Mouse (Mus musculus) retina, postnatal 7 days (tissue): ENCODE measurements around the gene Pla2g4c.
"Not testable (repeated sequence)": the region's sequence is repeated elsewhere in the genome, so short reads cannot be mapped to it uniquely, and the experiment has no call there.

Experiments used
- DNase-seq: peaks from one replicate; pipeline ENCODE4 v3.0.0-alpha.2; 2012; ENCODE audit warnings: low read depth, low spot score

The Pla2g4c gene

GRCm38 (mm10) chr7:13324316-13324715 is at the start of gene Pla2g4c:
Gene Pla2g4c, plus strand, starts transcription at chr7:13324655.
- no peak for DNase-seq

DNA sequence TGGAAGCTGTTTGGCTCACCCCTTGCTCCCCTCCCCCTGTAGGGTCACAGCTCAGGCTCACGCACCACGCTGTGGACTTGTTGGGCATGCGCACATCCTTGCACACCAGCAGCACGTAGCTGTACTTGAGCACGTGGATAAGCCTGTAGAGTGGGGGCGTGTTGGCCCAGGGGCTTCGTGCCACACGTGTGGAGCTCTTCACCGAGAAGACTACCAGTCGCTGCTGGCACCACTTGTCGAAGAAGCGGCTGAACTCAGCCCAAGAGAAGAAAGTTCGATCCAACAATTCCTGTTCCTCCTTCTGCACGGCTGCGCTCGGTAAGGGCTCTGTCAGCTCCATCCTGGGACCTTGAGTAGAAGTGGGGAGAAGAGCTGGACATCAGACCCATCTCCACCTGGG is 47.4 kb upstream of the Pla2g4c start, which contains the start of gene Lig1:
TSS of gene Lig1 (plus strand) at position 203 of the 400 bp plus-strand sequence.
- no peak for DNase-seq

DNA sequence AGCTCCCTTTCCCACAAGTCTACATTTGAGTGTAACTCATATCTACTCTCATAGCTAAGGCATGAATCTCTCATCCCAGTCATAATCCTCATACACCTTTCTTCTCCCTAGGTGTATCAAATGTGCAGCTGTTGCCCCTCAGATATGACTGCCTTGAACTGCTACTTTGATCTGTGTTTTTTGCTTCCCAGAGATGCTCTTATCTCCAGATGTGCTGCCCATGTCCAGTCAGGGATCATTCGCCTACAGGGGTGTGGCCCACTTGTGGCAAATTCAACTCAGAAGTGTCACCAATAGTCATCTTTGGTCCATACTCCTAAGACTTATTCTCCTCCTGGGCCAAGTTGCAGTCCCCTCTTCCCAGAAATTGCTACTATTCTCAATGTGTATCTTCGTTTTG is 46.6 kb upstream of the Pla2g4c start:
- DNase-seq = no peak

- peak; percentile 88 for DNase-seq
Measured at GRCm38 (mm10) chr7:13278308-13278891, 46.1 kb upstream of the Pla2g4c start, which contains the start of gene Zswim9. Gene Zswim9, minus strand, starts transcription at chr7:13278721.

DNA sequence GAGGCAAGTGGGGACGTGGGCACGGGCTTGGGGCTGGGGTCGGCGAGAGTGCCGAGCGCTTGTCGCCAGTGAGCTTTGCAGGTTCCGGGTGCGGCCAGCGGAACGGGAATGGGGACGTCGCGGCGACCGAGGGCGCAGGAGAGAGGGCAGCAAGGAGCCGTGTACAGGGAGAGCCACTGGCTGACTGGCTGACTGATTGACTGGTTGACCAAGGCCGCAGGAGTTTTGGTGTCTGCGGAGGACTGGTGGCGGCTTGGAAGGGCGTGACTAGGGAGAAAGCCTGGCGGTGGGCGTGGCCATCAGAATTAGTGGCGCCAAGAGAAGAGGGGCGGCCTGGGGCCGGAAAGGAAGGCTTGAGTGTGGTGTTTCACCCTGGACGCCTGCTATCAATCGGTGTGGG is 45.5 kb upstream of the Pla2g4c start:
- DNase-seq = not testable (repeated sequence)

- DNase-seq = peak; percentile 40
Measured at GRCm38 (mm10) chr7:13288621-13289020, 35.8 kb upstream of the Pla2g4c start.

DNA sequence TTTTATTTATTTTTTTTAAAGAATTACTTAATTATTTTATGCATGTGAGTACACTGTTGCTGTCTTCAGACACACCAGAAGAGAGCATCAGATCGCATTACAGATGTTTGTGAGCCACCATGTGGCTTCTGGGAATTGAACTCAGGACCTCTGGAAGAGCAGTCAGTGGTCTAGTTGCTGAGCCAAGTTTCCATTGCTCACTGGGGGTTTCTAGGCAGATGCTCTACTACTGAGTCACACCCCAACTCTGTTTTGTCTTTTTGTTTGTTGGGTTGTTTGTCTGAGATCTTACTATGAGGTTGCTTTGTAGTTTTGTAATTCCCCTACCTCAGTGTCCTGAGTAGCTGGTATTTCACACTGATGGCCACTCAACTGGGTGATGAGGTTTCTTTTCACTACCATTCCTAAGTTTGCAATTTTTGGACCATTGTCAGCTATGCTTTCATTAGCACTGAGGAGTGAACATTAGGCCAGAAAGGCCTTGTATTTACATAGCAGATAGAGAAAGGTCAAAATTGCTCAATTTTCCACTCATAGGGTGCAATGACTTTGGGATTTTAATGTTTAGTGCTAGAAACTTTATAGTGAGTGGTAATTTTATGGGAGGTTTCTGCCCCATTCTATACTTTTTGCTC is 34.3 kb upstream of the Pla2g4c start:
- no peak for DNase-seq

- DNase-seq = no peak
Measured at GRCm38 (mm10) chr7:13291370-13291769, 33.1 kb upstream of the Pla2g4c start.

GRCm38 (mm10) chr7:13293878-13294855 is 30.3 kb upstream of the Pla2g4c start:
- DNase-seq = no peak

DNA sequence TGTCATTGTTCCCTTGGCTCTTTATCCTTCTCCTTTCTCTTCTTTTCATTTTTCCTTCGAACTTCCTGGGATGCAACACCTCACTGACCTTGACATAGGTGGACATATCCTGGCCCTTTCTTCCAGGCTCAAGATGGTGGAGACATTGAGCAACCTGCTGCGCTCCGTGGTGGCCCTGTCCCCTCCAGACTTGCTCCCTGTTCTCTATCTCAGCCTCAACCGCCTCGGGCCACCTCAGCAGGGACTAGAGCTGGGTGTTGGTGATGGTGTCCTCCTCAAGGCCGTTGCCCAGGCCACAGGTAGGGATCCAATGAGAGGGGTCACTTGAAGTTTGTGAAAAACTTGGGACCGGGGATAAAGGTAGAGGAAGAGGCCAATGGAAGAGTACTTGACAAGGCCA is 29.2 kb upstream of the Pla2g4c start:
- DNase-seq = no peak

GRCm38 (mm10) chr7:13297636-13298035 is 26.8 kb upstream of the Pla2g4c start:
- no peak for DNase-seq

GRCm38 (mm10) chr7:13298821-13299220 is 25.6 kb upstream of the Pla2g4c start:
- no peak for DNase-seq

- DNase-seq = no peak
Measured at GRCm38 (mm10) chr7:13301643-13302042, 22.8 kb upstream of the Pla2g4c start.

- no peak for DNase-seq
Measured at GRCm38 (mm10) chr7:13302780-13303179, 21.7 kb upstream of the Pla2g4c start.

DNA sequence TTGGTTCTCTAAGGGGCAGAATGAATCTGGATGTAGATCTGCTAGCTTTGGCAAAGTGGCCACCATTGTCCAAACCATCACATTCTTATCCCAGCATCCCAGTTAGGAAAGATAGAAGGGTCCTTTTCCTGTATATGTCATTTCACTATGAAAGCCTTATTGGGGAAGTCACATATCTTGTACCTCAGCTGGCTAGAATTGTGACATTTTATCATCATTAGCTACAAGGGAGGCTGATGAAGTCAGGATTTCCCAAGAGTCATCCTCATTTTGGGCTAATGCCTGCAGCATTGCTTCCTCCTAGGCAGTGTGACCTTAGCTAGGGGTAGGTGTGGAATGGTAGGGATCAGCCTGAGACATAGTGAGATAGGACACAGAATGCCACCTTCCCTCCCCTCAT is 21.1 kb upstream of the Pla2g4c start:
- no peak for DNase-seq

- DNase-seq = no peak
Measured at GRCm38 (mm10) chr7:13309407-13309806, 15.0 kb upstream of the Pla2g4c start.

- no peak for DNase-seq
Measured at GRCm38 (mm10) chr7:13310493-13311199, 13.8 kb upstream of the Pla2g4c start.

- DNase-seq = no peak
Measured at GRCm38 (mm10) chr7:13311401-13311800, 13.1 kb upstream of the Pla2g4c start.

DNA sequence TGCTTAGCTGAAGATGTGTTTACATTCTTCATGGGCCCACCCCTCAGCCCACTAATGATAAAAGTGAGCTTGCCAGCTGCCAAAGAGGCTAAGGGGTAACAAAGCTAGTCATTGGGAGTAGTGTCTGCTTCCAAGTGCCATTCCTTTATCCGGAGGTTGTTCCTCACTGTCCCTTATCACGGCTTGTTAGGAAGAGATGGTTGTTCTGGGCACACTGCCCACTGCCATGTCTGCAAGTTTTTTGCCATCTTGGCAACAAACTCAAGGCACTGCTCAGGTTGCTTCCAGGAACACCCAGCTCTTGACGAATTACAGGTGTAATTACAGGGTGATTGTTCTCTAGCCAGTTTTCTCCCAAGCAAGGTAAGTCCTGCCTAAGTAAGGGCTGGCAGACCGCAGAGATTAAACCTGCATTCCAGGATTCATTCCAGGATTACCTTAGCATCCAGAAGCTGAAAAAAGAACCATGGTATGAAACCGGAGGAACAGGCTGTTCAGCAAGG is 10.3 kb upstream of the Pla2g4c start:
- DNase-seq = no peak

- DNase-seq = no peak
Measured at GRCm38 (mm10) chr7:13321424-13321823, 3.0 kb upstream of the Pla2g4c start.

GRCm38 (mm10) chr7:13330575-13330974 is 6.1 kb downstream of the Pla2g4c start:
- DNase-seq = no peak
